Mouse (Mus musculus): Measurements from ENCODE around the gene Frmd4a. TPM values are rescaled to one million over a fixed set of nuclear protein-coding genes. Genes with fewer than 3 reads are reported as not detected.

The Frmd4a gene
- total and polyA plus RNA-seq, 3 experiments, result 32.6 to 55.7 (median 43.6) TPM

DNA sequence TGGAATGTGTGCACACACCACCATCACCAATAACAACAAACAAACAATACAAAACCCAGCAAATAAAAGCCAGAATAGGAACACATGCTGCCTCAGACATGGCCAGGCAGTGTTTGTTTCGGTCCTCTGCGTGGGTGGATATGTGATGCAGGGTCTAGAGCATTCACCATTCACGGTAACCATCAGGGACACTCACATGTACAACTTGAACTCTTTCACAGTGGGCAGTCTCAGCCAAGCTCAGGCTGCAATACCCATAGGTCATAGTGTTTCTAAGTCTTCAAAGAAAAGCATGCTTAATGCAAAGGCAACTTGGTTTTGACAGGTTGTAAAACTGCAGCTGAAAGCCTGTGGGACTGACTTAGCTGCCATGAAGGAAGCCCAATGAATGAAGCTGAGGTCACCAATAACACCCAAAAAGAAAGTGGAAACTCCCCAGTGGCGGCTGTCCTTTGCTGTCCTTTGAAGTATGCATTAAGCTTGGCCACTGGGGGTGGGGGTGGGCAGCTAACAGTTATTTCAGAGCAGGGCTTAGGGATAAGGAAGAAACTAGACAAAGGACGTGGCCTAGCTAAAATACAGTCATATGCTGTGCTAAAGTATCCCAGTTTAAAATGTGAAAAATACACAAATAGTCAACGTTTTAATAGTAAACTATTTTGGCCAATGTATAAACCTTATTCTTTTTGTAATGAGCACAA lies 602.5 kb downstream of the Frmd4a start:
- peaks cover 3% of the 10 kb centered on the region; the same call in 1 of the 2 replicates for H3K4me1 ChIP-seq (ENCODE audit: insufficient read depth, low read depth, low read length)
- no peak for TF ChIP-seq GATA2 (IDR thresholded peaks at IDR 0.05; ENCODE audit: borderline replicate concordance, low read depth, low read length)
- no peak for TF ChIP-seq GATA1 (IDR thresholded peaks at IDR 0.05; ENCODE audit: borderline replicate concordance, low read length)
- TF ChIP-seq POLR2AphosphoS5 (IDR thresholded peaks at IDR 0.05; ENCODE audit: insufficient replicate concordance, low read depth, low read length), result no peak
- no peak for TF ChIP-seq TAL1 (conservative IDR thresholded peaks at IDR 0.05; ENCODE audit: low read depth, low read length)
- no peak for TF ChIP-seq CTCF (IDR thresholded peaks at IDR 0.05; ENCODE audit: low read depth, low read length)
- ATAC-seq (ENCODE audit: extremely low read depth, insufficient number of reproducible peaks, low FRiP score, poor library complexity, severe bottlenecking) (no peak), DNase-seq (ENCODE audit: low spot score) (no peak)
- no peaks in the 10 kb centered on the region for H3K9me3 ChIP-seq (replicated peaks)
- peaks cover 41% of the 10 kb centered on the region for H3K36me3 ChIP-seq (replicated peaks)
- no peak overlapping the region for H3K4me3 ChIP-seq (ENCODE audit: low read depth, low read length)
- no peaks in the 10 kb centered on the region for H3K27me3 ChIP-seq (ENCODE audit: insufficient read depth, low read length)

DNA sequence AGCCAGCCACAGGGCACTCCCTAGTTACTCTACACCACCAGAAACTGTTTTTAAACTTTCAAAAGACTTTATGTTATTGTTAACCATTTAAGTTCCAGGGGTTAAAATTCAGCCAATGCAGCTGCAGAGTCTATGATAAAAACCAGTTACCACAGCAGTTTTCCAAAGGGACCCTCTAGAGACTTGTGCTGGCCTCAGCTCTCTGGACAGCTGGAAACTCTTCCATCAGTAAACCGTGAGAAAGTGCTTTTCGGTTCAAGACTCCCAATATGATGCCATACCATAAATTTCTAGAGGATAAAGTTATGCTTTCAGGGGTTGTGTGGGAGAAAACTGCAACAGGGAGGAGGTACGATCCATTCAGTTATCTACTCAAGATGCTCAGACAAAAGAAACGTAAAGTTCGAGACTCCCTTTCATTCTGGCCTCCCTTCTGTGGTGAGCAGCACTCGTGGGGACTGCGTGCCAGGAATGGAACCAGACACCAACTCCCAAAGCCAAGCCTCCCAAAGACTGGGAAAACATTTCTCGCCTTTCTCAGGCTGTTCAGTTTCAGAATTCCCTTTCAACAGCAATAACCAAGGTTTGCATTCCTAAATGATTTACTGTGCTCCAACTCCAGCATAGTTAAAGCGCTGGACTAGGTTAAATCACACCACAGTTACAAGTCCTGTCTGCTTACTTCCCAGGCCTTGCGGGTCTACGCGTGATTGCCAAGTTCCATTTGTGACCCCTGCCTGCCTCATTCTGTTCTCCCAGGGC lies 603.3 kb downstream of the Frmd4a start:
- Histone ChIP-seq H3K4me1 (ENCODE audit: insufficient read depth, low read depth, low read length) (peaks cover 3% of the 10 kb centered on the region; the same call in 1 of the 2 replicates), H3K4me3 (ENCODE audit: low read depth, low read length) (no peak overlapping the region), H3K36me3 (replicated peaks) (peaks cover 35% of the 10 kb centered on the region), H3K27me3 (ENCODE audit: insufficient read depth, low read length) (no peaks in the 10 kb centered on the region), H3K9me3 (replicated peaks) (no peaks in the 10 kb centered on the region)
- DNase-seq (ENCODE audit: low spot score), result no peak
- no peak for ATAC-seq (ENCODE audit: extremely low read depth, insufficient number of reproducible peaks, low FRiP score, poor library complexity, severe bottlenecking)
- no peak for TF ChIP-seq TAL1 (conservative IDR thresholded peaks at IDR 0.05; ENCODE audit: low read depth, low read length)
- TF ChIP-seq POLR2AphosphoS5 (IDR thresholded peaks at IDR 0.05; ENCODE audit: insufficient replicate concordance, low read depth, low read length), result no peak
- TF ChIP-seq CTCF (IDR thresholded peaks at IDR 0.05; ENCODE audit: low read depth, low read length), result no peak
- TF ChIP-seq GATA2 (IDR thresholded peaks at IDR 0.05; ENCODE audit: borderline replicate concordance, low read depth, low read length), result no peak

DNA sequence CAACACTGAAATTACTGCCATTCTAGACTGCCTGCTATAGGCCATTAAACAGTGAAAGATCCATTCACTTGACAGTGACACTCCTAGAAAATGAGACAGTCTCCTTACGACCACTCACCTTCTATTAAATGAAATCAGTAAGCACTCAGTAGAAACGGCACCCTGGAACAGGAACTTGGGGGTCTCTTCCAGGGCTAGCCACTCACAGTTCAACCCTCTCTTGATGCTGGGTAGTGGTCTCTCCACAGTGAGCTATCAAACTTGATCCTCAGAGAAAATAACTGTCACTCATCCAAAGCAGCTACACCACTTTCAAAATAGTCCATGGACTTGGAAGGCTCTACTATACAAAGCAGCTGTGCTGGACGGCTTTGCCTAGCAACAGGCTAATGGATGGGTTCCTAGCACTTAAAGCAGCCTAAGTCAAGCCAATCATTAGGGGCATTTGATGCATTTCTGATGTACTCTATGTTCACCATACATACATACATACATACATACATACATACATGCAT lies 604.0 kb downstream of the Frmd4a start:
- Histone ChIP-seq H3K27me3 (ENCODE audit: insufficient read depth, low read length) (no peaks in the 10 kb centered on the region), H3K9me3 (replicated peaks) (no peaks in the 10 kb centered on the region), H3K4me3 (ENCODE audit: low read depth, low read length) (no peak overlapping the region), H3K36me3 (replicated peaks) (peaks cover 42% of the 10 kb centered on the region), H3K4me1 (ENCODE audit: insufficient read depth, low read depth, low read length) (peaks cover 3% of the 10 kb centered on the region; the same call in 1 of the 2 replicates)
- DNase-seq (ENCODE audit: low spot score), result no peak
- no peak for ATAC-seq (ENCODE audit: extremely low read depth, insufficient number of reproducible peaks, low FRiP score, poor library complexity, severe bottlenecking)
- TF ChIP-seq GATA2 (IDR thresholded peaks at IDR 0.05; ENCODE audit: borderline replicate concordance, low read depth, low read length) (no peak), CTCF (IDR thresholded peaks at IDR 0.05; ENCODE audit: low read depth, low read length) (no peak), GATA1 (IDR thresholded peaks at IDR 0.05; ENCODE audit: borderline replicate concordance, low read length) (no peak), POLR2AphosphoS5 (IDR thresholded peaks at IDR 0.05; ENCODE audit: insufficient replicate concordance, low read depth, low read length) (no peak), TAL1 (conservative IDR thresholded peaks at IDR 0.05; ENCODE audit: low read depth, low read length) (no peak)

DNA sequence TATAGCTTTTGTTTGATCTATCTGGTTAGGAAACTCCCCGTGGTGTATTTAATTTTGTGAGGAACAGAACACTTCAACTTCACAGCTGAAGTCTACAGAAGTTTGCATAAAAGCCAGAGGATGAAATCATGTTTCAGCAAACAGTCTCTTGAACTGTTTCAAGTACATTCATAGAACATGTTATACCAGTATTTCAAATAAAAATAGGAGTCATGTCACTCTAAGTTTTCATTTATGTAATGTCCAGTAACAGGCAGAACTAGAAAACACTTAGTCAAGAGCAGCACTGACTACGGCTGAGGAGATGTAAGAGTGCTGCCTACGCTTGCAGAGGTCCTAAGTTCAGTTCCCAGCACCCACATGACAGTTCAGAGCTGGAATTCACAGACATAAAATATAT lies 609.4 kb downstream of the Frmd4a start:
- TF ChIP-seq GATA2 (IDR thresholded peaks at IDR 0.05; ENCODE audit: borderline replicate concordance, low read depth, low read length) (no peak), TAL1 (conservative IDR thresholded peaks at IDR 0.05; ENCODE audit: low read depth, low read length) (no peak), GATA1 (IDR thresholded peaks at IDR 0.05; ENCODE audit: borderline replicate concordance, low read length) (no peak), CTCF (IDR thresholded peaks at IDR 0.05; ENCODE audit: low read depth, low read length) (no peak), POLR2AphosphoS5 (IDR thresholded peaks at IDR 0.05; ENCODE audit: insufficient replicate concordance, low read depth, low read length) (no peak)
- Histone ChIP-seq H3K27me3 (ENCODE audit: insufficient read depth, low read length) (no peaks in the 10 kb centered on the region), H3K9me3 (replicated peaks) (no peaks in the 10 kb centered on the region), H3K36me3 (replicated peaks) (peaks cover 73% of the 10 kb centered on the region), H3K4me1 (ENCODE audit: insufficient read depth, low read depth, low read length) (no peaks in the 10 kb centered on the region), H3K4me3 (ENCODE audit: low read depth, low read length) (no peak overlapping the region)
- ATAC-seq (ENCODE audit: extremely low read depth, insufficient number of reproducible peaks, low FRiP score, poor library complexity, severe bottlenecking), result no peak
- no peak for DNase-seq (ENCODE audit: low spot score)

DNA sequence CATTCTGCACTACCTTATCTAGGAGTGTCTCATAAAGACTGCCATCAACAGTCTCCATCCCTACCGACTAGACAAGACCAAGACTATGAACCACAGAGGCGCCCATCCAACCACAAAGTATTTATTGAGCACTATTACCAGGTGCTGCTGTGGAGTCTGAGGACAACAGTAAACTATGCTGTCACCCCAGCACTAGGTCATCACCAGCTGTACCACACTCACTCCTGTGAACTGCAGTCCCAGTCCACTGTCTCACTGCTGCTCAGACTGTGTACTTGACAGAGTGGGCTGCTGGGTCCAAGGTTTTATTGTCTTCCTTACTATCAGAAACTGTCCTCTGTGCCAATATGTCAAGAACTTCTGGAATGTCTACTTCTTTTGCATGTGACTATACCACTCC lies 611.4 kb downstream of the Frmd4a start:
- Histone ChIP-seq H3K4me3 (ENCODE audit: low read depth, low read length) (no peak overlapping the region), H3K9me3 (replicated peaks) (no peaks in the 10 kb centered on the region), H3K36me3 (replicated peaks) (peaks cover 74% of the 10 kb centered on the region), H3K27me3 (ENCODE audit: insufficient read depth, low read length) (no peaks in the 10 kb centered on the region), H3K4me1 (ENCODE audit: insufficient read depth, low read depth, low read length) (no peaks in the 10 kb centered on the region)
- no peak for TF ChIP-seq TAL1 (conservative IDR thresholded peaks at IDR 0.05; ENCODE audit: low read depth, low read length)
- TF ChIP-seq GATA1 (IDR thresholded peaks at IDR 0.05; ENCODE audit: borderline replicate concordance, low read length), result no peak
- no peak for TF ChIP-seq CTCF (IDR thresholded peaks at IDR 0.05; ENCODE audit: low read depth, low read length)
- no peak for TF ChIP-seq POLR2AphosphoS5 (IDR thresholded peaks at IDR 0.05; ENCODE audit: insufficient replicate concordance, low read depth, low read length)
- no peak for DNase-seq (ENCODE audit: low spot score)
- no peak for ATAC-seq (ENCODE audit: extremely low read depth, insufficient number of reproducible peaks, low FRiP score, poor library complexity, severe bottlenecking)

DNA sequence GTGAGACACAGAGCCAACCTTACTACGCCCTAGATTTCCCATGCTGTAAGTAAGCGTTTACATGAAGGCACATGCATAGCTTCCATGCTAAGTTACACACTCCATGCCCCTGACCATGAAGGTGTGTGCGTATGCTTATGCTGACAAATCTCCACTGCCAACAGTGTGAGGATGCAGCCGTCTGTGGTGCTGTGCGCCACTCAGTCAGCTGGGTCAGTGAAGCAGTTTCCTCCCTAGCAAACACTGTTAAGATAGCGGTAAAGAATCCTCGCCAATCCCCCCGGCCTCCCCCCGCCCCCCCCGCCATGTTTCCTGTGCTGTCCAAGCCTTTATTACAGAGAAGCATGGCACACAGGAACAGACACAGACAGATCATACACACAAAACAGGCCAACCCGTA lies 612.0 kb downstream of the Frmd4a start:
- Histone ChIP-seq H3K36me3 (replicated peaks) (peaks cover 74% of the 10 kb centered on the region), H3K9me3 (replicated peaks) (no peaks in the 10 kb centered on the region), H3K4me1 (ENCODE audit: insufficient read depth, low read depth, low read length) (no peaks in the 10 kb centered on the region), H3K27me3 (ENCODE audit: insufficient read depth, low read length) (no peaks in the 10 kb centered on the region), H3K4me3 (ENCODE audit: low read depth, low read length) (no peak overlapping the region)
- DNase-seq (ENCODE audit: low spot score) (no peak), ATAC-seq (ENCODE audit: extremely low read depth, insufficient number of reproducible peaks, low FRiP score, poor library complexity, severe bottlenecking) (no peak)
- no peak for TF ChIP-seq POLR2AphosphoS5 (IDR thresholded peaks at IDR 0.05; ENCODE audit: insufficient replicate concordance, low read depth, low read length)
- no peak for TF ChIP-seq TAL1 (conservative IDR thresholded peaks at IDR 0.05; ENCODE audit: low read depth, low read length)
- TF ChIP-seq GATA2 (IDR thresholded peaks at IDR 0.05; ENCODE audit: borderline replicate concordance, low read depth, low read length), result no peak
- TF ChIP-seq GATA1 (IDR thresholded peaks at IDR 0.05; ENCODE audit: borderline replicate concordance, low read length), result no peak
- TF ChIP-seq CTCF (IDR thresholded peaks at IDR 0.05; ENCODE audit: low read depth, low read length), result no peak

All from G1E (cell line).